Mouse (Mus musculus): ENCODE results near the gene Dedd2.

Gene Dedd2

DNA sequence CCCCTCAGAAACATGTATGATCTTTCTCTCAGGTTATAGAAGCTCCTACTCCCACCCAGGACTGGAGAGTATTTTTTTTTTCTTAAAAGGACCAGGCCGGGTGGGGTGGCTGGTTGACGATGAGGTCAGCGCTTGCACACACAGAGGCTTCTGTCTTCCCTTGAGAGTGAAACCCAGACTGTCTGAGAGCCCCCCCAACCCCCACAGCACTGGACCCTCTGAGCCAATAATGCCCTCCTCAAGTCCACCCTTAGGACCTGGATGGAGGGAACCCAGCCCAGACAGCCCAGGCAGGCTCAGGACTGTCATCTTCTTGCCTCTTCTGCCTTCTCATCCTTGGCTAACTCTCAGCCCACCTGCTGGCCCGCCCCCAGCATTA, 26.3 kb upstream of the Dedd2 start:
- DNase-seq (ENCODE audit: low read depth, low spot score) = no peak

DNA sequence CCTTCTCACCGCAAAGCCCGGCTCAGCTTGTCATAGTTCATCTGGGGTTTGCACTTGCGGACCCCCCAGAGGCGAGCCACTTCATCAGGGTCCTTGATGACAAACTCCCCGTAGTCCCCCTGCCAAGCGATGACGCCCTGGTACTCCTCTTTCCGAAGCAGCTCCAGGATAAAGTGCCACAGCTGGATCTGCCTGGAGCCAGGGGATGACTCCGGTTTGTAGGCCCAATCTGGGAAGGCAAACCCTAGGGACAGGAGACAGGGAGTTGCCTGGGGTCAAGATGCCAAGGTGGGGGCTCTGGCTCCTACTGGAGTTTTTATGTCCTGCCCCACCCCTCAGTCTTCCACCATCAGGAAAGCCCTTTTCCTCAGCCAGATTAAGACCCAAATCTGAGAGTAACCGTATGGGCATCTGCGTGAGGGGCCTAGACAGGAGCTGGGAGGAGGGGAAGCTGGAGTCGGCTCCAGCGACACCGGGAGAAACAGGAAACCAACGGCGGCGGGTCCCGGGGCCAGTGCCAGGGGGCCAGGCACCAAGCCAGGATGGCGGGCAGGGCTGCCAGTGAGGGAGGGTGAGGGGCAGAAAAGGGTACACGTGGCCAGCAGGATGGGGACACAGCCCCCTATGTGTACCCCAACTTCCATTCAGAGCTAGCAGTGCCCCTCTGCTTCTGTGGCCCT, 25.8 kb upstream of the Dedd2 start:
- DNase-seq (ENCODE audit: low read depth, low spot score) = no peak

DNA sequence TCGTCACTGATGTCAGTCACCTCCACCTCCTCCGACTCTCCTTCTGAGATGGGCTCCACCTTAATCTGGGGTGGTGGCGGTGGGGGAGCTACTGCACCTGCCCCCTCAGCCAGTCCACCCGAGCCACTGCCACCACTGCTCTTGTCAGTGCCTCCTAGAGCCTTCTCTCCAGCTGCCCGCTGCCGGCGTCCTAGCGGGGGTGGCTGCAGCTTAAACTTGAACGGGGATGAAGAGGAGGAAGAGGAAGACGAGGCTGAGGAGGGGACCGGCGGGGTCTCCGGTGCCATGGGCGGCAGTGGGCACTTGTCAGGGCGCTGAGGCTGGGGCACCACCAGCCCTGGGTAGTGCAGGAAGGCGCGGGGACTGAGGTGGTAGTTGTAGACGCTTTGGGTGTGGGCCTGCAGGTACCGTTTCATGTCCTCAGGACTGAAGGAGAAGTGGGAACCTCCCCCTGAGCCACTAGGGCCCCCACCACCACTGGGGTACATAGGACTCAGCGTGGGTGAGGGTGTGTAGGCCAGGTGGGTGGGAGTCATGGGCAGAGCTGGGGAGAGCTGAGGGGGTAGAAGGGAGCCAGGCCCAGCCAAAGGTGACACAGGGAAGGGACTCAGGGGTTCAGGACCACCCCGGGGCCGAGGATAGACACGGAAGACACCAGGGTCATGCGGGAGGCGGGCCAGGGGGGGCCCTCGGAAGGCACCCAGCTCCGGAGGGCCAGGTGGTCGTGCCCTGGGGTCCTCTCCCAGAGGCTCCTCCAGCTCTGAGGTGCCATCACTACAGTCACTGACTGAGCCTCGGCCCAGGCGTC, 24.4 kb upstream of the Dedd2 start:
- DNase-seq (ENCODE audit: low read depth, low spot score) = no peak

GRCm38 (mm10) chr7:25243361-25243760, 22.9 kb upstream of the Dedd2 start:
- no peak for DNase-seq (ENCODE audit: low read depth, low spot score)

GRCm38 (mm10) chr7:25241062-25241461, 20.6 kb upstream of the Dedd2 start:
- no peak for DNase-seq (ENCODE audit: low read depth, low spot score)

DNA sequence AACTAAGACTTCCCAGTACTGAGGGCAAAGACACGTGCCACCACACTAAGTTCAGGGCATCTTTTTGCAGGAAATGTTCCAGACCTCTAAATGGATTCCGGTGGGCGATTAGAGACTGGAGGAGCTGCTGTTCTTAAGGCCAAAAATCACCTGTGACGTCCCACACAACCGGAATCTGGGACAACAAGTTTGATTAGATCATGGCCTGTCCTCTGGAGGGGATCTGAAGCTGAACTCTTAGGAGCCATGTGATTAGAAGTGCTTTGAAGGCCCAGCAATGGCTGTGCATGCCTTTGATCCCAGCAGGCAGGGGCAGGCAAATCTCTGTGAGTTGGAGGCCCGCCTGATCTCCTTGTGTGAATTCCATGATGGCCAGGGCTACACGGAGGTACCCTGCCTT, 20.2 kb upstream of the Dedd2 start:
- DNase-seq (ENCODE audit: low read depth, low spot score) = no peak

DNA sequence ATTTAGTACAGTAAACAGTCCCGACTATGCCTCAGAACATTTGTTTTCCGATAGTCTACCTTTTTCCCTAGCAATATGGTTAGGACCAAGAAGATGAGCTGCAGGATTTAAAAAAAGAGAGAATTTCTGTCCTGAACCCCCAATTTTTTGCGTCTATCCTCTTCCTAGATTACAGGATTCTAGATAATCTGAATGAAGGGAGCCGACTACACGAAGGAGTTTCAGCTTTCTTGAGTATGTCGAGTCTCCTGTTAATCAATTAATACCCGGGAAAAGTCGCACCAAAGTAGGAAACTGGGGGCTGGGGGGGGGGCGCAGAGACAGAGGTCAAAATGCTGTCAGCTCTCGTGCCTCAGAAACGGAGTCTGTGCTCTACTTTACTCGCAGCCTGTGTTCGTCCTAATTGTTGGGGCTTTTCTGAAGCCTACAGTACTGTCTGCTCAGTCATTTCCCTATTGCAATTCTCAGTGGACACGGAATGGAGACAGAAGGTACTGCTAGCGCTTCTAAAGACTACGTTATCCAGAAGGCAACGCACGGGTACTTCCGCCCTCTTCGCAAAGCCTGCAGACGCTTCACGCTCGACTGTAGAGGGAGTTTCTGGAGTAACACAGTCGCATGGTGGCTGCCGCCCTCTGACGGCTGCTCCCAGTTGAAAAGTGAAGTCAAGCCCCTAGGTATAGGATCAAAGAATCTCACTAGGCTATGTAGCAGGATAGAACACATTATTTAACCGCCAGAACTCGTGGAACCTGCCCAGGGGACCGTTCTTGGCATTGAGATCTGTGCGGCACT, 18.6 kb upstream of the Dedd2 start:
- peak; percentile 80 for DNase-seq (ENCODE audit: low read depth, low spot score)

- peak; percentile 92 for DNase-seq (ENCODE audit: low read depth, low spot score)
Measured at GRCm38 (mm10) chr7:25238015-25238706, 17.7 kb upstream of the Dedd2 start.

DNA sequence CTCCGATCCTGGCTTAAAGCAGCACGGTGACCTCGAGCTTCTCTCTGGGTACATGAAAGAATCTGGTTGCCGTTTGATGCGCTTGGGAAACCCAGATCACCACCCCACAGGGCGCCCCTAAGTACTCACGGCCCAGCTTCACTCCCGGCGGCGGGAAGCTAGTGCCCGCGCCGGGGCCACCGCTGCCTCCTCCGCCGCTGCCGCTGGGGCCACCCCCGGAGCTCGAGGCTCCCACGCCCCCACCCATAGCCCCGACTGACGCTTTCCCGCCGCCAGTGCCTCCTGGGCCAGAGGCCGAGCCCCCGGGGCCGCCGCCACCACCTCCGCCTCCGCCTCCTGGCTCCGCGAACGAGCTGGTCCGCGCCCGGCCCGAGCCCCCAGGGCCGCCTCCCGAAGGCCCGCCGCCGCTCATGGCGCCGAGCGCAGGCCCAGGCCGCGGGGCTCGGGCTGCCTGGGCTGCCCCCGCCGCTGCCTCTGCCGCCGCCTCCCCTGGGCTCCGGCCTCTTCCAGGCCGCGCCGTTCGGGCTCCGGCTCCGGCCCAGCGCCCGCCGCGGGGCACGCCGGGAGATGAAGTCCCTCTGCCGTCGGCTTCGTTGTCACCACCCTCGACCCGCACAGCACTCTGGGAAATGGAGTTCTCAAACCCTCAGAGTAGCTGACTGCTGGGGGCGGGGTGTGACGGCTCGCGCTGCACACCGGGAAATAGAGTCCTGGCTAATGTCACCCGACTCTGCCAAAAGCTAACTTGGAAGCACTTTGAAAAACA, 17.0 kb upstream of the Dedd2 start, which contains the start of gene Gsk3a:
Gene Gsk3a (minus strand): TSS at position 603 of the 766 bp plus-strand sequence.
- DNase-seq (ENCODE audit: low read depth, low spot score) = peak; percentile 98

DNA sequence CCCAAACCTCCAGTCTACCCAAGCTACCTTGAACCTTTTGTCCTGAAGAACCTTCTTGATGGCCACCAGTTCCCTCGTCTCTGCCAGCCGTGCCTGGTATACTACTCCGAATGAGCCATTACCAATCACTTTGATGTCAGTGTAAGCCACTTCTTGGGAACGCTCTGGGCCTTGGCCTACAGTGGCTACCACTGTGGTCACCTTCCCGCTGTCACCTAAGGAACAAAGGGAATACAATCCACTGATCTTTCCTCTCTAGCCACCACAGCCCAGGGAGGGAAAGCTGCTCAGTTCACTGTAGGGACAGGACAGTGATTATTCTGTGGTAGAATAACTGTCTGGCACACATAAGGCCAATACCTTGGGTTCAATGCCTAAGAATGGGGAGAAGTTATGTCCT, 15.1 kb upstream of the Dedd2 start:
- no peak for DNase-seq (ENCODE audit: low read depth, low spot score)

- DNase-seq (ENCODE audit: low read depth, low spot score) = no peak
Measured at GRCm38 (mm10) chr7:25233061-25233460, 12.6 kb upstream of the Dedd2 start.

- DNase-seq (ENCODE audit: low read depth, low spot score) = no peak
Measured at GRCm38 (mm10) chr7:25232101-25232648, 11.8 kb upstream of the Dedd2 start.

GRCm38 (mm10) chr7:25230690-25231285, 10.4 kb upstream of the Dedd2 start:
- DNase-seq (ENCODE audit: low read depth, low spot score) = no peak

DNA sequence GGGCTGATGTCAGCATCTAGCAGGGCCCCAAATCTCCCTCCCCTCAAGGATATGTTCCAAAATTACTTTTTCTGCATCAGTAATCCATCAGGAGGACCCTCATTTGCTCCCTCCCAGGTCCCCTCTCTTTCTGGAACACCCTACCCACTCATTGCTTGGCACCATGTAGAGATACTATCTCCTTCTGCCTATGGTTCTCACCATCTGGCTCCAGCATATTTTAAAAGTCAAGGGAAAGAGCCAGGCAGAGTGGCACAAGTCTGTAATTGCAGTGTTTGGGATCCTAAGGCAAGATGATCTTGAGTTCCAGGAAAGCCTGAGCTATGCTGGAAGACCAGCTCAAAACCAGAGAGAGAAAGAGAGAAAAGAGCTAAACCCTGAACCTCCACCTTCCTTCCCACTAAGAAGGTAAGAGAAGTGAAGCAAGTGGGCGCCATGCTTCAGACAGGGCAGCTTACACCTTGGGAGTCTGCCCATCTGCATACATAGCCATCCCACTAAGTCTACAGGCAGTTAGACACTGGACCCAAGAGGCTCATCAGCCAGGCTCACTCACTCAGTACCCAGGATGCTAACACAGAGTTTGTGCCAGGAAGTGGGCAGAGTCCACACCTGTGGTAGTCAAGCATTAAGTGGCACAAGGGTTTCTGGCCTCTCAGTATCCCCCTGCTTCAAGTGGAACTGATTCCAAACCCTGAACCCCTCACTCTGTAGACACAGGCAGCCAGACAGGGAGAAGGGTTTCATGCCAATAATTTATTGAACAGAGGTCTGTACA, 7.3 kb upstream of the Dedd2 start:
- DNase-seq (ENCODE audit: low read depth, low spot score) = no peak

DNA sequence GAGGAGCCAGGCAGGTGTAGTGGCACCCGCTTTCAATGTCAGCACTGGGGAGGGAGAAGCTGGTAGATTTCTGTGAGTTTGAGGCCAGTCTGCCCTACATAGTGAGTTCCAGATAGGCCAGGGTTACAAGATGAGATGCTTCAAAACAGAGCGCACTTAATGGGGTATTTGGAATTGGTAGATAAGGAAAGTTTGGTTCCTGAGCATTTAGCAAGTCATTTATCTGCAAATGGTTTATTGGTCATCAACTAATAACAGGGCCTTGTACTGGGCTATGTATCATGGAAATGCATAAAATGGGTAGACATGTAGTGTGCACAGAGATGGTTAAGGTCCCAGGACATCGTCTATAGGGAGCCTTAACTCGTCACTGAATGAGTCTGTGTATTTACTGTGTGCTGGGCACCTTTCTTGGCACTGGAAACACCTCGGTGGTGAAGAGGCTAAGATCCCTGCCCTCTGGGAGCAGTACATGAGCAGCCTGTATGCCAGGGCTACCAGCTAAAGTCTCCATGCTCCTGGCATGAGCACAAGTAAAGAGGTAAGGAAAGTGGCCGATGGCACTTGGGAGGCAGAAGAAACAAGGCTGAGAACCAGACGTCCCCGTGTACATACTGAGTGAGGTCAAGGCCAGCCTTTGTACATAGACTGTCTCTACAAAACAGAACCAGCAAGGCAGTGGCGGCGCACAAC, 2.0 kb upstream of the Dedd2 start:
- DNase-seq (ENCODE audit: low read depth, low spot score) = no peak

- peak; percentile 88 for DNase-seq (ENCODE audit: low read depth, low spot score)
Measured at GRCm38 (mm10) chr7:25221102-25221883, 878 bp upstream of the Dedd2 start, which contains the start of gene Zfp526. TSS of gene Zfp526 (plus strand) at chr7:25221425.

DNA sequence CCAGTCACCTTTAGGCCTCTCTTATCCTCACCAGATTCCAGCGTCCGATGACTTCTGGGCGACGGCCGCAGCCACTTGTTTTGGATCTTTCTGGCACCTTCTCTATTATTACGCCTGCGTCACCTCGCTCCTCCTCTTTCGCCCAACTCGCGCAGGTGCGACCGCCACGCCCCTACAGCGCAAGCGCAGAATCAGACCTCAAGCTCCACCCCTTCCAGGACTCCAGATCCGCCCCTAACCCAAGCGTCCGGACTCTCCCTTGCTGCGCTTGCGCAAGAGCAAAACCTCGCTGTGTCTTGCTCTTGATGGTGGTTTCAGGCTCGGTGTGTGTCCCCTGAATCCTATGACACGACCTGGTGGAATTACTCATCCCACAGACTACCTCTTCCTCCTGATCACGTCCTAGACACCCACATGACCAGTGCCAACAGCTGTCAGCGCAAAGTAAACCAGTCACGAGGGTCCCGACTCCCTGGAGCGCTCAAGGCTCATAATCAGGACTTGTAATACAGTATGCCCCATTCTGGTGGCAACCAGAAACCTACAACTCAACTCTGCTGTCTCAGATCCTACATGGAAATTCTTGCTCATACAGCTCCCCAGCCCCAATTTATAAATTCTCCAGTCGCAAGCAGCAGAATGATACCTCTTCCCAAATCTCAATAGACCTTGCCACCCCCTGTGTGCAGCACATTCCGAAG, 509 bp downstream of the Dedd2 start:
- DNase-seq (ENCODE audit: low read depth, low spot score) = peak; percentile 94

Measured in retina, adult 2 months (tissue).